Mouse (Mus musculus) testis, postnatal 14 days (tissue): ENCODE results near the gene Fkbp4.

ENCODE experiments used
- DNase-seq: peaks from one replicate; pipeline ENCODE4 v3.0.0; 2021; ENCODE audit warnings: low spot score

The Fkbp4 gene

DNA sequence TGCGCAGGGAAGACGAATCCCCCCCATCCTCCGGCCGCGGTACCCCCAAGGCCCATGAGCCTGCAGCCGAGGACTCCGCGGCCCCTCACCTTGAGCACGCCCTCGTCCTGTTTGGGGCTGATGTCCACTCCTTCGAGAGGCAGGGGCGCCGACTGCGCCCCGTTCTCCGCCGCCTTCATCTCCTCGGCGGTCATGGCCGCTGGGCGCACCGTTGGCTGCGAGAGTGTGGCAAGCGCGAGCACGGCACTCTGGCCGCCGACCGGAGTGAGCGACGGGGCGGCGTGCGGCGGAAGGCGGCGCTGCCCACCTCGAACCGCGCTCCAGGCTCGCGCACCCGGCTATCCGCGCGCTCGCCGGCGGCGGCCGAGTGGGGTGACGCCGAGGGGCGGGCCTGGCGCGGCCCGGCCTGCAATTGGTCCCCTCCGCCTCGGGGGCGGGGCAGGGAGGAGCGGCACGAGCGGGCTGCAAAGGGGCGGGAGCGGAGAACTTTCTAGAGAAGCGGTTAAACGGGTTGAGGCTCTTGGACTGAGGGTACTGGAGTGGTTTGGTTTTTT lies at the start of gene Fkbp4:
Gene Fkbp4 (minus strand): TSS at position 361 of the 554 bp plus-strand sequence.
- peak; percentile 93 for DNase-seq

DNA sequence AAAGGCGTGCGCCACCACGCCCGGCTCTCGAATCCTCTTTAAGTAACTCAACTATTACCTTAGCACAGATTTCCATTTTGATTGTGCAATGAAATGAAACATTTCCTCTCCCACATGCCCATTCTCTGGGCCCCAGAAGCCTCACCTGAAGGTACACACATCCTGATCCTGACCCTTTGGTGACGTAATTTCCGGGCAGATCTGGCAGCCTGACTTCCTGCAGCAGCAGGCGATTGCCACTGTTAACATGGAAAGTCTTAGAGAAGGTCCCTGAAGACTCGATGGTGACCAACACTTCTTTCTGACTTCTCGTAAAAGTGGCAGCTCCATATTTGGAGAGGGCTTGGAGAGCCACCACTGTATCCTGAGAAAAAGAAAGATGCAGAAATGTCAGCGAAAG lies 49.3 kb upstream of the Fkbp4 start:
- DNase-seq, result no peak

DNA sequence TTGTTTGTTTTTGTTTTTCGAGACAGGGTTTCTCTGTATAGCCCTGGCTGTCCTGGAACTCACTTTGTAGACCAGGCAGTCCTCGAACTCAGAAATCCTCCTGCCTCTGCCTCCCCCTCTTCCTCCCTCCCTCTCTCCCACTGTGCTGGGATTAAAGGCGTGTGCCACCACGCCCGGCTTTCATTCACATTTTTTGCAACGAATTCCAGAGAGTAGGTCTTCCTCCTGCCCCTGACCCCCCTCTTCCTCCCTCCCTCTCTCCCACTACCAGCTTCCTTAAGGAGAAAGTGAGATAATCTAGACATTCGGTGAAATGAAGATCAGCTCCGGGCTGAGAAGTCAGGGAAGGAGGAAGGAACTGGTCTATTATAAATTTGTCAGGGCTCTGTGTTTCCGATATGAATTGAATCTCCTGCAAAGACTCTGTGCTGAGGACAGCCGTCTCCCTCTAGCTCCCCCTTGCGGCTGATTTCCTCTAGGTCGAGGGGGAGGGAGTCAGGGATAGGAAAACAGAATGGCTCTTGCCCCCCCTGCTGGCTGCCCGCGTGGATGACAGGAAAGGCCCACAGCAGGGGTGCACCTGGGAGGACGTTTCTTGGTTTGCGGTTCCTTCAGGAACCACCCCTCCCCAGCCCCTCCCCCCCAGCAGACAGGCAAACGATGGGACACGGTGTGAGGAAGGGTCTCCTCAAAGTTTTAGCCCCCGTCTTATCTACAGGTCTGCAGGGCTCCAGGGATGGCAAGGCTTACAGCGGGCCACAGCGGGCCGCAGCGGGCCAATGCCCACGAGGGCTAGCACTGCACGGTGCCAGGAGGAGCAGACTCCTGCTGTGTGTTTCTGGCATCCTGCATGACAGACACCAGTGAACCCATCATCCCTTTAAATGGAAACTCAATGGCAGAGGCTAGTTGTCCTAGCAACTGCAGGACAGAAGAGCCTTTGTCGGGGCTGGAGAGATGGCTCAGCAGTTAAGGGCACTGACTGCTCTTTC lies 41.3 kb upstream of the Fkbp4 start:
- peak; percentile 91 for DNase-seq

DNA sequence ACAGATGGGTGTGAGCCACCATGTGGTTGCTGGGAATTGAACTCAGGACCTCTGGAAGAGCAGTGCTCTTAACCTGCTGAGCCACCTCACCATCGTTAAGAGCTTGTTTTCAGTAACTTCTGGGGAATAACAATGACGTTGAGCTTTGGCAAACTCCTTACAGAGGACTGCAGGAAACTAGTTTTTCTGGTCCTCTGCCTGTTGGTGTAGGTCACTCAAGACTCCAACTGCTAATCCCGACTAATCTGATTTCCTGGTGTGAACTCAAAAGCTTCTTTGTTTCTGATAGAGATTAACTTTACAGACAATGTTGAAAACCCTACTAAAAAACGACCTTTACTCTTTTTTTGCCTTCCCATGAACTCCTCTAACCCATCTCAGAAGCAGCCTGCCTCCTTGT lies 39.0 kb upstream of the Fkbp4 start:
- DNase-seq, result no peak

DNA sequence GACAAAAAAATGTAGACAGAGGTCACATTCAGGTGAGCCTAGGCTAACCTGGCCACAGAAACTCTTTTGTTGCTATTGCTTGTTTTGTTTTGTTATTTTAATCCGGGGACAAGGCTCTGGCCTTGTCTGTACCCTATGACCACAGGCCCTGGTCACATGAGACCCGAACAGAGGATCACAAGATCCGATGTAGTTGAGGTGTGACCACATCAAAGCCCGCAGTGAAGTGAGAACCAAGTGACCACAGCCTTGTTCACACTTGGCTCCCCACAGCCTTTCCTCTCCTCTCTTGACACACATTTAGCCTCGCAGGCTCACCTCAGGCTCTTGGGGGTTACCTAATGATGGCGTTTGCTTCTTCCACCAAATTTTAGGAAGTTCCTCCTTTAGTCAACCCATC lies 35.6 kb upstream of the Fkbp4 start:
- no peak for DNase-seq

DNA sequence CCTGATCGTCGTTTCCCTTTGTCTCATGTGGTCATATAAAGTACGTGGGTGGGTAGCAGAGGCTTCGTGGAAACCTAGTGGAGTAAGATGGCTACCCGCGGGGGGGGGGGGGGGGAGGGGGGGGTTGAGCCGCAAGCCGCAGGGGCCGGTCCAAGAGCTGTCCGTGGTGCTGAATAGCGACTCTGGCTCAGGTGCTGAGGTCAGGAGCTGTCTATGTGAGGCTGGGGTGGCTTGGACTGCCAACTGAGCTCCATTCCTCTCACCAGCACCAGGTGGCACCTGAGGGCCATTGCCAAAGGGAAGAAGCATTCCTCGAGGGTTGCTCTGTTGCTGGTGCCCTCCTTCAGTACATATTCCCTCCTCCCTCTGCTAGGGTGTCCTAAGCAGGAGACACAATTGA lies 31.0 kb upstream of the Fkbp4 start:
- DNase-seq, result peak; percentile 40

DNA sequence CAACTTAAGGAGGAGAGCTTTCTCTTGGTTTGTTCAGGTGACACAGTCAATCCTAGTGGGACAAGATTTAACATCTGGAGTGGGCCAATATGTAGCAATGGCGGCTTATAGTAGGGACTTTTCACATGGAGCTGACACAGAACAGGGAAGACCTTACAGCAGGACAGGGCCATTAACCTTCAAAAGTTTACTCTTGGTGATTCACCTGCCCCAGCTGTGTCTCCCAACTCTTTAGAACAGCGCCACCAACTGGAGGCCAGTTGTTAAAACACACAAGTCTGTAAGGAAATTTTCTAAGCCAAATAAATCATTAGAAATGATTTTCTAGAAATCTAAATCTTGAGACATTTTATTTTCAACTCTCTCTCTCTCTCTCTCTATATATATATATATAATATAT lies 28.8 kb upstream of the Fkbp4 start:
- DNase-seq, result no peak

DNA sequence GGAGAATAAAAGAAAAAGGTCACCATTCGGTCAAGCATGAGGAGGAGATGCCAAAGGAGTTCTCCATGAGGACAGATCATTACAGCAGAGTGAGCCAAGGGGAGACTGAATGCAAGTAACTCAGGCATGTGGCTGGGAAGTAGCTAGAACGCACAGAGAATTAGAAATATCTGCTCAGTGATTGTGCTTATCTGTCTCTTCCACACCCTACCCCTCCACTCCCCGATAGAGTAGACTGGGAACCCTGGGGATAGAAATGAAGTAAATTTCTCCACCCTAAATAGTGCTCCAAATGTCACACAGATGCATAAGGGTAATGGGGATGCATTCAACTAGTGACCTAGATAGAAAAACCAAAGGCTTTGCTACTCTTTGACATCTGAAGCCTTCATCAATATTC lies 28.1 kb upstream of the Fkbp4 start:
- no peak for DNase-seq

DNA sequence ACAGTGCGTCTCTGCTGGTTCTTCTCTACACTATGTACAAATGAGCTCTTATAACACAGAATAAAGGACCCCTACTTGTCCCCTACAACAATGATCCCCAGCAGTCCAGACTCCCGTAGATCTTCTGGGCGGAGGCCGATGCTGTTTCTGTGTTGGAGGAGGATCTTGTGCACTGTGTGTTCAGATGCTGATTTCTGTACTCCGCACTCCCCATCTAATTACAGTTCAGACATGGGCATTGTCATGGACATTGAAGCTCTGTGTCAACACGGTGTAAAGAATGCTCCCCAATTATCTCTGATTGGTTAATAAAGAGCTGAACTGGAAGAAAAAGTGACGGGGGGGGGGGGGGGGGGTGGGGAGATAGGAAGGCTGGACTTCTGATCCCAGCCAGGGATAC lies 27.6 kb upstream of the Fkbp4 start:
- DNase-seq, result no peak

DNA sequence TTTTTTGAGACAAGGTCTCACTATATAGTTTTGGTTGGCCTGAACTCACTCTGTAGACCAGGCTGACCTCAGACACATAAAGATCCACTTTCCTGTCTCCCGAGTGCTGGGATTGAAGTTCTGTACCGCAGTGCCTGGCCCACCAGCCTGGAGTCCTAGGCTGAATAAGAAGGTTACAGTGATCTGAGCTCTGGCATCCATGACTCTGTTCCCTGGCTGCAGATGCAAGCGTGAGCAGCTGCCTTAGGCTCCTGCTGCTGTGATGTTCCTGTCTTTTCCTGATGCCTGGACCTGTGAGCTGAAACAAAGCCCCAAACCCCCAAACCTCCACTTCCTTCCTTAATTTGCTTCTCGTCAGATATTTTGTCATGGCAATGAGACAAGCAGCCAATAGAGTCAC lies 26.5 kb upstream of the Fkbp4 start:
- no peak for DNase-seq

DNA sequence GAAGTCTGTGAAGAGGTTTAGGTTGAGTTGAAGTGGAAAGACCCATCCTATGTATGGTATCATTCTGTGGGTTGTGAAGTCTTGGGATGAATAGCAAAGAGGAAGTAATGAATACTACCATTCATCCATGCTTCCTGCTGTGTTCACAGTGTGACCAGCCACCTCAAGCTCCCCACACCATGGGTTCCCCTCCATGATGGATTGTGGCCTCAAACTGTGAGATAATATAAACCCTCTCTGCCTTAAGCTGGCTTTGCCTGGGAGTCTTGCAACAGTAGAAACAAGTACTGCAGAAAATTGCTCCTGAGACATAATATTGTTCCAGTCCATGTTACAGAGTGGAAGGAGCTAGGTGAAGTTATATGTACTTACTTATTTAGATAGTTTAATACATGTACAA lies 23.1 kb upstream of the Fkbp4 start:
- DNase-seq, result no peak

DNA sequence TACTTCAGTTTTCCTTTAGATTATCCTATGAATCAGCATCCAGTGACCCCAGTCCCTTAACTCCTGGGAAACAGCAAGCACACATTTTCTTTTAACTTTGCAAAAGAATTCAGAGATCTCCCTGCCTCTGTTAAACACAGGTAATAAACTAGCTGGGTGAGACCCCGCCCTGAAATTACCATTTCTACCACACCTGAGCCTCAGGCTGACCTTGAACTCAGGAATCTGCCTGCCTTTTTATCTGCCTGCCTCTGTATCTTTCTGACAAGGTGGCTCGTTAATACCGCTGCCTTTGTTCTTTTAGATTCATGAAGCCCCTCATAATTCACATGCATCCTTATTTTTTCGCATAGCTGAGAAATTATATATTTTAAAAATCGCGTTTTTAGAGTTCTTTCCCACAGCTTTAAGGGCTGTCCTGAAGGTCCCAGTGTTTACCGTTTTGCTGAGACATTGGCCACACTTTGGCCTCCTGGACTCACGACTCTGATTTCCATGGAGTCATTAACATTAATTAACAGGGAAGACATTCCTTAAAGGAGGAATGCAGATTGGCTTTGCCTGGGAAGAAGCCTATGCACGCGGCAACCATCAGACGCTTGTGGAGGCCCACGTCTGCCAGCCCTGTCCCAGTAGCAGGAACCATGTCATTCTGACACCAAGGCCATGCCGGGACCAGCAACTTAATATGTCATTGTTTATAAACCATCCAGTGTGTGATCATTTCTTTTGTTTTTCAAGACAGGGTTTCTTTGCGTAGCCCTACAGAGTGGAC lies 22.4 kb upstream of the Fkbp4 start:
- no peak for DNase-seq

DNA sequence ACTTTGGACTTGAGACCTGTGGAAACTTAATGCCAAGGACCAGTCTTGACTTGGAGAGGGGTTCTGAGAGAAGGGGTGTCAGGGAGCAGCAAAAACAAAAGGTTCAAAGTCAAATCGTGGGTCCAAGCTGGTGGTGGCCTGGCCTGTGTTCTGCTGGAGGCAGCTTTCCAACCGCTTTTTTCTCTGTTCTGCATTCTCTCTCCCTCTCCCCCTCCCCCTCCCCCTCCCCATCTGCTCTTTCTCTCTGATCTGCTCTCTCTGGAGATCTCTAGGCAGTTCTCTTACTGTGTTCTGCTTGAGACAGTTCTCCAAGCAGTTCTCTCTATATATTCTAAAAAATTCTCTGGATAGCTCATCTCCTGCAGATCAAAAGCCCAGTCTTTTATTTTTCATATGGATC lies 21.8 kb upstream of the Fkbp4 start:
- DNase-seq, result no peak

DNA sequence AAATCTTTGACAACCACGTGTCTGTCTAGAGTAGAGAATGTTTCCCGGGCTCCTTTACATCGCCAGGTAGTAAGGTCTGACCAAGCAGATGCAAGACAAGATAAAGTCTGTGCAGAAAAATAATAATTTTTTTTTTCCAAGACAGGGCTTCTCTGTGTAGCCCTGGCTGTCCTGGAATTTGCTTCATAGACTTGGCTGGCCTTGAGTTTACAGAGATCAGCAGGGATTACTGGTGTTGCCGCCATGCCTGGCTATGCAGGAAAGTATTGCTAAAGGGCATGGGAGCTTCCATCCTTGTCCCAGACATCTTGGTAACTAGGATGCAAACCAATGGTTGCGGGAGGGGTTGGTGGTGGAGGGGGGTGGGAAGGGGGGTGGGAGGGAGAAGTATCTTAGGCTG lies 18.7 kb upstream of the Fkbp4 start:
- DNase-seq, result no peak

DNA sequence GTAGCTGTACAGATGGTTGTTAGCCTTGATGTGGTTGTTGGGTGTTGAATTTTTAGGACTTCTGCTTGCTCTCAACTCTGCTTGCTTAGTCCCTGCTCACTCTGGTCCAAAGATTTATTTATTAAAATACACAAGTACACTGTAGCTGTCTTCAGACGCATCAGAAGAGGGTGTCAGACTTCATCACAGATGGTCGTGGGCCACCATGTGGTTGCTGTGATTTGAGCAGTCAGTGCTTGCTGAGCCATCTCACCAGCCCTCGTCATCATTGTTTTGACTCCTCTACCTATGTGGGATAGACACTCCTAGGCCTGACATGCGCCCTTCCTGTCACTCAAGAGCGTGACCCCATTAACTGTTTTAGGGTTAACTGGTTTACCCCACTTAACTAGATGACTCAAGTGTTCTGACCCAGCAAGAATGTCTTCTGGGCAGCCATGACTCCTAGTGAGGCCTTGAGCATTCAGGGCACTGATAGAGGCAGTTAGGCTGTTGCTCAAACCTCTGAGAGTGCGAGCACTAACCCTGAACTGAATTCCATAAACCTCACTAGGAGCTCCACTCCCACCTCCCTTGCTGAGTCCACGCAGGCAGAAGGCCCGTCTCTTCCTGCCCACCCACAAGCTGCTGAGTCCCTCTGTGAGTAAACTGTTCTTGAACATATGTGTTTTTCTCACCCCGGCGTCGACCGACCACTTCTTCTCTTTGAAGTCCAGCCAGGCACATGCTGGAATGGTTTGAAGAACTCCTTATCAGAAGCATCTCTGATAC lies 17.5 kb upstream of the Fkbp4 start:
- no peak for DNase-seq

DNA sequence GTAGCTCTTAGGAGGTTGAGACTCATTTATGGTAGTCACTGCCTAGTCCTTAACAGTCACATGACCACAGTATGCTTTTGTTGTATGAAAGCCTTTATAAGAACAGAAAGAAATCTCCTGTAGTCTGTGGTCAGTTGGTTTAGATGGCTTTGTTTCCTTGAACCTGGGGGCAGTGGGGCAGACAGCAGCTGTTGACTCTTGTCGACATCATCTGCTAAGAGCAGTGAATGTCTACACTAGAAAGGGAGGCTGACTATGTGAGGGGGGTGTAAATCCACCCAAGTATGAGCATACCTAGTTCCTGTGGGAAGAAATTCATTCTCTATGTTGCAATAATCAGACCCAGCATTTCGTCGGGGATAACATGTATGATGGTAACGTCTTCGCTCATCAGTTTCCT lies 8.6 kb upstream of the Fkbp4 start:
- no peak for DNase-seq

DNA sequence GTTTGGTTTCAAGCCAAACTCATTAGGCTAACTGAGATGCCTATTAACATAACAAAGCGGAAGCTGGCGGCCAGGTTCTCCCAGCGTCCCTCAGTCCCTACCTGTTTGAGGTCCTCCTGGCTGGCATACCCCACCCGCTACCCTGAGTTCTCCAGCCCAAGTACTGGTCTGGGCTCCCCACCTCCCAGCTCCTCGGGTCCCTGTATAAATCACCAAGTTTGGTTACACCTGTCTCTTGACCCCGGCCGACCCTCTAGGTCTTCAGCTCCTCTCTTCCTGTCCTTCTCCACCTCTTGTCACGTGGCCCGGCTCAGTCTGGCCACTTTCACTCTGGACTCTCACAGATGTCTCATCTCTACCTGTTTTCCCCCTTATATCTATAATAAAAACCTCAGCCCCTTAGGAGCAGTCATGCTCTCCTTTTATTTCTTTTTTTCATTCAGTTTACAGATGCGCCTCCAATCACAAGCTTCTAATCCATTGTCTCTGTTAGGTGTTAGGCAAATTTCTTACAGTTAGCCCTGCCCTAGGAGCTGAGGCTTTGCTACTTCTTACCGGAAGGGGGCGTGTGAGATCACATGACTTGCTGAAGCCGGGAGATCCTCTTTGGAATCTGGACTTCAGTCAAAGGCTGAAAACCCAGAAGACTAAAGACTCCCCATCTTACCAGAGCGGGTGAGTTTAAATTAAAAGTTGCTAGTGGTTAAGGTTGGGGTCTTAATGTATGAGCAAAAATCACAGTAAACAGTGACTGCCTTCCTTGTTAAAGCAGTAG lies 7.5 kb upstream of the Fkbp4 start:
- no peak for DNase-seq

DNA sequence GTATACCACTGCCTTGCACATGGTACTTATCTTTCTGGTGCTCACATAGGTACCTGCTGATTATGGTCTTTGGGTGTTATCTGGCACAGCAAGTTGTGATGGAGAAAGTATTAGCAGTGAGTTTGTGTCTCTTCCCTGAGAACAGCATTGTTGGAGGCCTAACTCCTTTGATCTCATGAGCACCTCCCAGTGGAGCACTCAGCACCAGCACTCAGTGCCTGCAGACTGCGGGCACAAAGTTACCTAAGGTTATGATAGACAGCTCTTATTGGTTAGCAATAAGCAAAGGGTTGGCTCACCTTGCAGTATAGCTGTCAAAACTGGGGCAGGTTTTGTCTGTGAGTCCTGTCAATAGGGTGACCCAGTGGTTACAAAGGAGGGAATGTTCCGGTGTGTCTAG lies 1.8 kb upstream of the Fkbp4 start:
- DNase-seq, result no peak

DNA sequence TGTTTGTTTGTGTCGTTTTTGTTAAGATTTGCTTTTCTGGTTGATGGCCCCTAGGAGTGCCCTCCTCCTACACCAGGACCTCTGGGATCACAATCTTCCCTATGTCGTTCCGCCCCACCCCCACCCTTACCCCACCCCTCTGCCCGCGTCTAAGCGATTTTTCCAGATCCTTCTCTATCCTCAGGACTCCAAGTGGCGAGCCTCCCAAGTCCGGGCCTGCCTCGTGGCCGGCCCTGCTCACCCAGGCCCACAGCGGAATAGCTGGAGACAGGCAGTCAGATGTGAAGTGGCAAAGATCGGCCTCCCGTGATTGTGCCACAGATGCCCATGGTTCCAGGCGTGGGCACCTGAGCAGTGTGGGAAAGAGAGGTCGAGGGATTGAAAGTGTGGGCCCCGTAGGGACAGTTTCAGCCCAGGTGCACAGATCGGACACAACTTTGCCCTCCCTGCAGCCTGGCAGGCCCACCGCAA lies 429 bp upstream of the Fkbp4 start:
- peak; percentile 46 for DNase-seq

DNA sequence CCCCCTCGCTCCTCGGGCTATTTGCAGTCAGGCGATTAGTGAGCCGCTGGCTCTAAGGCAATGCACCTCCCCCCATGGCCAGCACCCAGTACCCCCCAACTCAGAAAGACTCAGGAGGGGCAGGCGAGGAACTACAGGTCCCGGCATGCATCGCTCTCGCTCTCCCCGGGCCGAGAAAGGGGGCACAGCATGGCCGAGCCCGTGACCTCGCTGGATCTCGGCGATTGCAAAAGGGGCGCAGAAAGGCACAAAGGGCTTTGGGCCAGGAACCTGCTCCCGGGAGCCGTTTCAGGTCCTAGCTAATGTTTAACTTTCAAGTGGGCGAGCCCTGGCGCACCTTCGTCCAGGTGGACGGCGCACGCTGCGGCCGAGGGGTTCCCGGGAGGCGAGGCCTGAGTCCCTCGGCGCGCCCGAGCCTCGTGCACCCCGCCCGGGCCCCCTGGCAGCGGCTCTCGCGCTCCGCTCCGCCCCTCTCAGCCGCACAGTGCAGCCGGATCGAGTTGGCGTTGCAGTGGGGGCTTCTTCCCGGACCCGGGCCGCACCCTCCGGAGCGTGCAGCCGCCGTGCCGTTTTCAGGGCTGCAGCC lies 653 bp downstream of the Fkbp4 start:
- DNase-seq, result peak; percentile 75

DNA sequence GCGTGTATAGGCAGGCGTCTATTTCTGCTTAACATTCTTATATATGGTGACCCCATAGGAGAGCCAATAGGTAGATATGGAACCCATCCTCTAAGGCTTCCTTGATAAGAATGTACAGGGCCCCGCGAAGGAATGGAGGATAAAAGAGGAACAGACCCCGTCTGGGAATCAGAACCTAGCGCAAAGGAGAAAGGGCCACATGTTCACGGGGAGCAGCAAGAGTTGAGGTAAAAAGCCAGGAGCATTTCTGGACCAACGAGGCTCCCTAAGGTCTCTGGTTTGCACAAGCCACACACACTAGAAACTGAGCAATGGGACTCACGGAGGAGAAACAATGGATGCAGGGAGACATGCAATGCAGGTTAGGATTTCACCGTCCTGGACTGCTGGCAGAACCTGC lies 1.2 kb downstream of the Fkbp4 start:
- DNase-seq, result no peak
